Mouse (Mus musculus) heart, postnatal 0 days (tissue): Measurements from ENCODE around the gene Chek2.
"Not testable (repeated sequence)": the region's sequence is repeated elsewhere in the genome, so short reads cannot be mapped to it uniquely, and the experiment has no call there.

Experiments
- CTCF ChIP-seq: IDR thresholded peaks from 2 replicates; pipeline ENCODE4 v1.5.1; 2016; ENCODE audit warnings: antibody characterized with exemption, control low read depth, low read depth
- EP300 ChIP-seq: IDR thresholded peaks from 2 replicates; pipeline ENCODE4 v1.6.1; 2016; ENCODE audit warnings: antibody characterized with exemption, low read depth

GRCm38 (mm10) chr5:110878526-110878925 is 38.7 kb downstream of the Chek2 start:
- TF ChIP-seq EP300, CTCF: not testable (repeated sequence)
